Mouse (Mus musculus) spleen, postnatal 14 days (tissue): ENCODE data around the gene Odf4.
A peak's percentile ranks its signal among the peaks of the same experiment; 100 is the strongest.

Source experiments
- DNase-seq, 2 experiments: peaks; one replicate each; pipeline ENCODE4 v3.0.0; 2021 to 2022; ENCODE audit warnings: low spot score in 2 of 2

The Odf4 gene

DNA sequence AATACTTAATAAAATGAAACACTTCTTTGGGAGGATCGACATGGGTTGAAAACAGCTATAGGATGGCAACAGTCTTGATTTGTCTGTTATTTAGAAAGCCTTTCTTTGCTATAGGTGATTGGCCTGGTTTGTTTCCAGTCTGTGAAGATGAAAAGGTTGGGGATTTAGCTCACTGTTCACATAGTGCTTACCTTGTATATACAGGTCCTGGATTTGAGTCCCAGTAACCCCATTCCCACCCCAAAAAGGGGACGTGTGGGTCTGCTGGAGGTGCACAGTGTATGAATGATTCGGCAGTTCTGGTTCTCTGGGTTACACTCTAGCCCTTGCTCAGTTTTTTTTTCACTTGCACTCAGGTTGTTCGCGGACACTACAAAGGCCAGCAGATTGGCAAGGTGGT is 24.1 kb downstream of the Odf4 start:
- DNase-seq = no peak

DNA sequence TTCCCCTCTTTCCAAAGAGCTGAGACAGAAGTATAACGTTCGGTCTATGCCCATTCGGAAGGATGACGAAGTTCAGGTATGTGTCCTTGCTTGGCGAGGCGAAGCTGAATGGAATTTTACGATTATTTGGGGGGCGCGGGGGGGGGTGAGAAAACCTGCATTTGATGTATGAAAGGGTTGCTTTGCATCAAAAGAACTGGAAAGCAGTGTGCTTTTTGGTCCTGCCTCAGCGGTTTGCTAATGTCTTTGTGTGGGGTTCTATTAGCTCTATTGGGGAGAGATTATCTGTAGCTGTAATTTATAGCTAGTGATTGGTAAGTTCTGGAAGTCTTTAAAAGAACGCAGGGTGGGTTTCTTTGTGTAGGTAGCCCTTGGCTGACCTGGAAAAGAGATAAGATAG is 24.5 kb downstream of the Odf4 start:
- DNase-seq = no peak

DNA sequence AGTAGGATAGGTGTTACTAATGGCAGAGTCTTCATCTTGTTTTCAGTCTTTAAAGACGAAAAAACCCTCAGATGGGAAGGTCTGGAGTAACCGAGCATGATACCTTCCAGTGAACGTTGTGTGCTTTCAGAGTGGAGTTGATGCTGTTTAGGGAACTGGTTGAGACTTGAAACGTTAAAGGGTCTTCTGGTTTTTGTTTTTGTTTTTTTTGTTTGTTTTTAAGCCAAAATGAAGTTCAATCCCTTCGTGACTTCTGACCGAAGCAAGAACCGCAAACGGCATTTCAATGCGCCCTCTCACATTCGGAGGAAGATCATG is 24.9 kb downstream of the Odf4 start:
- DNase-seq = no peak

DNA sequence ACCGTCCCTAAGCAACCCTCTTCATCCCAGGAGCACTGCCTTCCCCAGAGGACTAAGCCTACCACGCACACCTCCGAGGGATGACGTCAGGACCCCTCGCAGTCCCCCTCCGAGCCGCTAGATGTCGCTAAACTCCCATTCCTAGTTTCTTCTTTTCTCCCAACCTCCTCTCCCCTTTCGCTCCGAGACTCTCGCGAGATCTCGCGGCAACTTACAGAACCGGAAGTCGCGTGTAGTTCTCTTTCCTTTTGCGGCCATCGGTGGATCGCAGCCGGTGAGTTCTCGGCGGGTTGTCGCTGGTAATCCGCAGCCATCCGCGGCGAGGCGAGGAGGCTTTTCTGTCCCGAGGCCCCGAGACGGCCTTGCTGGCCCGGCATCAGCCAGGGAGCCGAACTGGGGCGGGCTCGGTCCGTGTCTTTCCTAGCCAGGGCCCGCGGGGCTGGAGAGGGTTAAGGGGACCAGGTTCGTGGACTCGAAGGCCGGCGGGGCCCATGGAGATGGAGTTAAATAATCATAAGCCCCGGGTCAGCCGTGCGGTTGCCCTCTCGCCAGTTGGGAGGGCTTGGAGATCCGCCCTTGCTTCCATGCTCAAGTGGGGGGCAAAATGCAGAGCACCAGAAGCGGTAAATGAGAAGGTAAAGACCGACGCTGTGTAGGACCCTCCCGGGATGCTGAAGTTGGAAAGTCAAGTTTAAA is 25.4 kb downstream of the Odf4 start, which contains the start of gene Rpl26:
Gene Rpl26 (plus strand): TSS at position 233 of the 696 bp plus-strand sequence.
- peak; percentile 97 to 99 for DNase-seq

DNA sequence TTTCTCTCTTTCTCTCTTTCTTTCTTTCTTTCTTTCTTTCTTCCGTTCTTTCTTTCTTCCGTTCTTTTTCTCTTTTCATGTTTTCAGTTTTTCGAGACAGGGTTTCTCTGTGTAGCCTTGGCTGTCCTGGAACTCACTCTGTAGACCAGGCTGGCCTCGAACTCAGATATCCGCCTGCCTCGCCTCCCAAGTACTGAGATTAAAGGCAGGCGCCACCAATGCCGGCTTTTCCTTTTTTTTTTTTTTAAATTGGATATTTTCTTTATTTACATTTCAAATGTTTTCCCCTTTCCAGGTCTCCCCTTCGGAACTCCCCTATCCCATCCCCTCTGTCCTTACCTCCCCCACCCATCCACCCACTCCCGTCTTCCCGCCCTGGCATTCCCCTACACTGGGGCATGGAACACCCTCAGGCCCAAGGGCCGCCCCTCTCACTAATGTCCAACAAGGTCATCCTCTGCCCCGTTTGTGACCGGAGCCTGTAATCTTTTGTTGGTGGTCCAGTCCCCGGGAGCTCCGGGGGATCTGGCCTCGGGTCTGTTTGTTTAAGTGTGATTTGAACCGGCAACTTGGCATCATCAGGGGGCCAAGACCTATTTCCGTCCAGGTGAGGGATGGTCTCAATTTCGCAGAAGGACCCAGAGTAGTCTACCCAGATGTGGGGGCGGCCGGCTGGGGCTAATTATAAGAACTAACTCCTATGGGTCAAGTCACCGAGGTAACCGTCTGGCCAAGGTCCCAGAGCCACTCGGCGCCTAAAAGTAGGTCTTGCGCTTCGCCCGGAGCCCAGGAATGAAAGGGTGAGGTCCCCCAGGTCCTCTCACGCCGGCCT is 26.1 kb downstream of the Odf4 start:
- DNase-seq = no peak

DNA sequence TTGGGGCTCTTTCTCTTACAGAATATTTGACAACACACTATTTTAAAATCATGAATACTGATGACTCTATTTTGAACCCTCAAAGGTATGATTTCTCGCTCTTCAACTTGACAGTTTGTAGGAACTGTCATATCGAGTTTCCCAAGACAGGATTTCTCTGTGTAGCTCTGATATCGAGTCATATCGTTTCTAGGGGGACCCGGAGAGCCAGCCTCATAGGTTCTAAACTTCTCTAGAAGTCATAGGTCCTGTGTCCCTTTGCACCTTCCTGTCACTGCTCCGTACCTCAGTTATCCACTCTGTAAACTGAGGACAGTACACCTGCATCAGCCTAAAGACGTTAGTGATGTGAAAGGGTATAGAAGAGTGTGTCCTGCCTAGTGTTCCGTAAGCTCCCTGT is 27.1 kb downstream of the Odf4 start:
- no peak for DNase-seq

DNA sequence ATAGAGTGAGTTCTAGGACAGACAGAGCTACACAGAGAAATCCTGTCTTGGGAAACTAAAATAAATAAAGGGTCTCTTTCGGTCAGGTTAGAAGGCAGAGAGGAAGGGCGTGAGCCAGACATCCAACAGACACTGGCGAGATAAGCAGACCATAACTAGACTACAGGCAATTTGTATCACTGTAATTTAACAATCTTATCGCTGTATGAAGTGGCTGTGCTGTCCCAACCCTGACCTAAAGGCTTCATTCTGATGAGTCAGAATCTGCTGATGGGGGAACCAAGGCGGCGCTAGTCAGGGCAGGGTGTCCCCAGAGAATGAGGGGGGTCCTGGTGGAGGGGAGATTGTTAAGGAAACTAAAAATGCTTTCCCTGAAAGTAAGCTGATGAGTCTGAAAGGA is 28.1 kb downstream of the Odf4 start:
- no peak for DNase-seq

DNA sequence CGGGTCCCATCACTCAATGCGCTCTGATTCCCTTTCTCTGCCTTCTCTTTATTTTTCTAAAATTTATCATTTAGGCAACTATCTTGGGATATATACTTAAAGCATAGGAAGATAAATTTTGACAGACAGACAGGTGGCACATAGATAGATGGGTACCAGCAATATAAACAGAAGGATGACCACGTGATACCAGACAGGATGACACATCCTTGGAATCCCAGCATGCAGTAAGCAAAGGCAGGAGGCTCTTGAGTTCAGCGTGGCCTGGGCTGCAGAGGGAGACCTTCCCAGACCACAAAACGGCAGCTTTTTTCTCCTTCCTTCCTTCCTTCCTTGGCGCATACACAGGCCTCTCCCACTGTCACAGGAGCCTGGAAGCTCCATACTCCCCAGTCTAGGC is 29.0 kb downstream of the Odf4 start:
- DNase-seq = no peak

DNA sequence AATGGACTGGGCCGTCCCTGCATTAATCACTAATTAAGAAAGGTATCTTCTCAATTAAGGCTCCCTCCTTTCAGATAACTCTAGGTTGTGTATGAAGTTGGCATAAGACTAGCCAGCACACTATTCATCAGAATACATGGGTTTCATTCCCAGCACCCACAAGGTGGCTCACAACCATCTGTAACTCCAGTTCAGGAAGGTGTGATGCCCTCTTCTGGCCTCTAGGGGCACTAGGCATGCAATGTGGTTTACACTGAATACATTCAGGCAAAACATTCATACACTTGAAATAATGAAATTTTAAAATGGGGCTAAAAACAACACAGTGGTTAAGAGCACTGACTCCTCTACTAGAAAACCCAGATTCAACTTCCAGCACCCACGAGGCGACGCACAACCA is 29.8 kb downstream of the Odf4 start:
- peak in 1 of 2 experiments; percentile 47 for DNase-seq

DNA sequence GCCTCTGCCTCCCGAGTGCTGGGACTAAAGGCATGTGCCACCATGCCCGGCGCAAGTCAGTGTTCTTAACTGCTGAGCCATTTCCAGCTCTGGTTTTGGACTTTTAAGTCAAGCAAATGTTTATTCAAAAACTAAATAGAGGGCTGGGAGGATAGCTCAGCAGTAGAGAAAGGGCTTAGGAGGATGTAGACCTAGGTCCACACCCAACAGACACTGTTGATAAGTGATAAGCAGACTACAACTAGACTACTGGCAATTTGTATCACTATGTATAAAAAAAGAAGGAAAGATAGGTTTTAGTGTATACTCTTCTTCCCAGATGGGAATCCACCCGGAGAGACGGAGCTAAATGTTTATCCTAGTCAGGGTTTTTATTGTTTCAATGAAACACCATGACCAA is 30.6 kb downstream of the Odf4 start:
- no peak for DNase-seq

DNA sequence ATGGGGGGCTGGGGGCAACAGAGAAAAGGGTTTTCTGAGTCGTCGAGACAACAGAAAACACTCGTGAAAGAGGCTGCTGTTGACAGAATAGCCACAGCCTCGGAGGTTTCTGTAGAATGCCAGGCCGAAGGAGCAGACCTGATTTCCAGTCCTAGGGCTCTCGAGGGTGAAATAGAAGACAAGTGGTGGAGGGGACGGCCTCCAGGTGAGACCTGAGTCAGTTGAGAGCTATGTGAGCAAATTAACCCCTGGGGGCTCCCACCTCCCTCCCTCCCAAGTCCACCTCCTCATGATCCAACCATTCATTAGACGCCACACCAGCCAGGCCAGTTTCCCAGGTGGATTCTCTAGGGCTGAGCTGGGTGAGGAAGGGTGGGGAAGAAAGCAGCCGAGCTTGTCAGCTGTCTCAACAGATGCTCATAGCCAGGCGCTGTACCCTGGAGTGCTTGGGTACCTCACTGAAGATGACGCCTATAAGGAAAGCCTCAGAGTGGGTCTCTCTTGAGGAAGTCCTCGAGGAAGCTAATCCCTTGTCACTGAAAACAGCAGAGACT is 32.9 kb downstream of the Odf4 start:
- no peak for DNase-seq

DNA sequence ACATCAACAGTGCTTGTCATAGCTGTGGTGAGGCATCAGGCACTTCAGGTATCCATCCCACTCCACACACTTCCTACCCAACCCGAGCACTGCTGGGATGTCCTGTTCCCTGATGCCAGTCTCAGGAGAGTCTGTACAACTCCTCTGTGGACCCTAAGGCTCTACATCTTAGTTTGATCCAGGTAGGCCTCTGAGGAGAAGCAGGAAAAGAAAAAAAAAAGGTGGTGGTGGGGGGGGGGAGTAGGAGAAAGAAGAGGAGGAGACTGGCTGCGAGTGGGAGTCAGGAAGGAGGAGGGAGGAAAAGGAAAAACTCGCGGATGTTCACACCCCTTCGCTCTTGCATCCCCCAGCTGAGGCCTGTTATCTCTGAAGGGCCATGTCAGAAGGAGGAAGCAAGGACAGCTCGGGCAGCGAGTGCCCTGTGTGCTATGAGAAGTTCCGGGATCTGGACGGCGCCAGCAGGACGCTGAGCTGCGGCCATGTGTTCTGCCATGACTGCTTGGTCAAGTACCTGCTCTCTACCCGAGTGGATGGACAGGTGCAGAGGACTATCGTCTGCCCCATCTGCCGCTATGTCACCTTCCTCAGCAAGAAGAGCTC is 34.5 kb downstream of the Odf4 start:
- DNase-seq = no peak

DNA sequence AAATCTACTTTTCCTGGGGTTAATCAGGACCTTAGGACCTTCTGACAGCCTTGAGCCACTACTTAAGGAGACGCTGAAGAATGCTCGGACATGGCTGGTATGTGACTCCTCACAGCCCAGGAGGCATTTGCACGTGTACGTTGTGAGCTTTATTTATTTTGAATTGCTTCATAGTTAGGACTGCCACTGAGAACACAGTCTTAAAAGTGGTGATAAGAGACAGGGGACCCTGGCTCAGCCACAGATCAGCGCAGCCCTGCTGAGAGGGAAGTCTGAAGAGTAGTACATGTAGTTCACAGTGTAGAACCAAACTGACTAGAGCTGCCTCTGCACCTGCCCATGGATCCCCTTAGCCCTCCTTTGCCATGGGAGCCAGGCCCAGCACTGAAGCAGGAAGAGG is 35.1 kb downstream of the Odf4 start:
- no peak for DNase-seq

DNA sequence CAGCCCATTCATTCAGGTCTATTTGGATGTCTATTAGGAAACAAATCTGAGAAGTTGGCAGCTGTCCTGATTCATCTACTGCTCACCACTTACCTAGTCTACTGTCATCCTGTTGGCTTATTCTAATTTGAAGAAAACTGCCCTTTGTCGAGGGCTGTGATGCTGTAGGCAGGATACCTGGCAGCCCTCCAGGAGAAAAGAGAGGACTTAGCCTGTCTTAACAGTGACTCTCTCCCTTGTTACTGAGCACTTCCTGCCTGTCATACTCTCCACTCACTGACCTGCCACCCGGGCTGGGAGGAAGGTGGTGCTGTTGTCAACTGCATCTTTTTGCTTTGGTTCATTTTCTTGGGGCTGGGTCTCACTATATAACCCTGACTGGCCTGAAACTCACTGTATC is 36.3 kb downstream of the Odf4 start:
- no peak for DNase-seq

DNA sequence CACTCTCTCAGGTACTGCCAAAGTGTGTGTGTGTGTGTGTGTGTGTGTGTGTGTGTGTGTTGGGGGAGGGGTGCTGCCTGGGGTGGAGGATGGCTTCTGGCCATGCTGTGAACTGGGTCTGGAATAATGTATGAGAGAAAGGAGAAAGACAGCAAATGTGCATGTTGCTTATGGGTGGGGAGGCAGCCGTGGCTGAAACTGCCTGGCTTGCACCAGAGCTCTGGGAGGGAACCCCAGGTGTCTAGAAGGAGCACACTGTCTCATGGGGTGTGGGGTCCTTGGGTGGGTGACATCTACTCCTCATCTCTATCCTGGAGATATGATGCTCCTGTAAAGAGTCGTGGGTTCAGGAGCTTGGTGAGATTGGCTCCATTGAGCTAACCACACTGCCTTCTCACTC is 38.2 kb downstream of the Odf4 start:
- DNase-seq = no peak

DNA sequence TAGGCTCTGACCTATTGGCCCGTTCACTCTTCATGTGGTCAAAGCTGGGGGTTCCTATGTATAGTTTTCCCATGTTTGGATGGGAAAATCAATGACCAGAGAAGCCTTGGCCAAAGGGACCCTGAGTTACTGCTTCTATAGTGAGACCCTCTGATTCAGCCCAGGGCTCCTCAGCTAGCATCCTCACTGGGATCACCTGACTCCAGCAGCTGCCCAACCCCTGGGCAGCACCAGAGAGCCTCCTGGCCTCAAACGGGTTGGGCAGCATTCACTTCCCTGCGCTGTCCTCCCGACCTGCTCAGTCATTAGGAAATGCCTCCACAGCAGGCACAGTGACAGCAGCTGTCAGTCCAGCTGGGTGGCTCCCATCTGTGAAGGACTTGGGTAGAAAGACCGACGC is 38.6 kb downstream of the Odf4 start, which contains the start of gene Rnf222:
Gene Rnf222 (plus strand): TSS at position 301 of the 400 bp plus-strand sequence.
- no peak for DNase-seq

DNA sequence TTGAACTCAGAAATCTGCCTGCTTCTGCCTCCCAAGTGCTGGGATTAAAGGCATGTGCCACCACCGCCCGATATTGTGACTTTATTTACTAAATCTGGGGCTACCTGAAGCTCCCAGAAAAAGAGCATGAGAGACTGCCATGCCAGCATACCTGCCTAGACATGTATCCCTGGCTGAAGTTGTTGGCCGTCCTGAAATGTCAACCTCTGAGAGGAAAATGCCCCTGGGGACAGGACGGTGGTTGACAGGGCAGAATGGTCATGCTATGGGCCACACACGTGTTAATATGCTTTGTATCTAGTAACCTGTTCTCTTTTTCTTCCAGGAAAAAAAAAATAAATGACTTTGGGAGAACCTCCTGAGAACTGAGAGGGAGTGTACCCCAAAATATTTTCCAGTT is 40.8 kb downstream of the Odf4 start:
- no peak for DNase-seq

DNA sequence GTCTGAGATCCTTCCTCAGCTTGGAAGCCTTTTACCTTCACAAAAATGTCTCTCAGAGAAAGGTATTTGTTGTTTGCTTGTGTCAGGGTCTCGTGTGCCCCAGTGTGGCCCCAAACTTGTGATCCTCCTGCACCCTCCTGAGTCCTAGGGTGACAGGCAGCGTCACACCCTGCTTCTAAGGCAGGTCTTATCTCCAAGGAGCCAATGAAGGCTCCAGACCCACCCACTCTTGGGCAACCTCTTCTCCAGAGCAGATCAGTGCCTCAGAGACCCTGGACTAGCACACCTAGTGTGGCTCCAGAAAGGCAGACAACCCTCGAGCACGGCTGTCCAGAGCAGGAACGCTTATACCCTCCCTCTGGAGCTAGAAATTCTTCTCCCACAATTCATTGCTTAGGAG is 42.5 kb downstream of the Odf4 start:
- no peak for DNase-seq

DNA sequence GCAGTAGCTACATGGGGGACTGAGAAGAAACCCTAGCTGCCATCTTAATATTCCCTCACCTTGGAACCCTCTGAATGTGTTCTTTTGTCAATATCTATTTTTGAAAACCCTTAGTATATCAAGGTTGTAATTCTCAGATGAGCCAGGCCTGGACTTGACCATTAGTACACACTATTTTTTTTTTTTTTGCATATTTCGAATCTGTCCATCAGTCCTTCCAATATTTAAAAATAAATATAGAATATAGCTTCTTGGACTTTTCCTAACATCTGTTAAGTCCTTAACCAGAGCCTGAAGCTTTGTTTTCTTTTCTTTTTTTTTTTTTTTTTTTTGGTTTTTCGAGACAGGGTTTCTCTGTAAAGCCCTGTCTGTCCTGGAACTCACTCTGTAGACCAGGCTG is 43.0 kb downstream of the Odf4 start:
- no peak for DNase-seq

DNA sequence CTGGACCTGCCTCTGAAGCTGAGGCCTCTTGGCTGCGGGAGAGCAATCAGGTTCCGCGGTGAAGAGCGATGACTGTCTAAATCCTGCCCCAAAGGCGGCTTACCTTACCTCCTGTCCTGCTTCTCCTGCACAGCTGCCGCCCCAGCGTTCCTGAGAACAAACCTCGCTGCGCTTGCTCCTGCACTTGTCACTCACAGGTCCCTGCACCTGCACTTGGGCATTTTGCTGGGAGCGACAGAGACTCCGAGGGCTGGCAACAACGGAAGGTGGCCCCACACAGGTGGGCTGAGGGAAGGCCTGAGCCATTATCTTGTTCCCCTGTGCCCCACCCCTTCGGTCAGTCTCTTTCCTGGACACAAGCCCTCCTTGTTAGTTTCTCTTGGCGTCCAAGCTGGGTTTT is 44.8 kb downstream of the Odf4 start:
- no peak for DNase-seq

DNA sequence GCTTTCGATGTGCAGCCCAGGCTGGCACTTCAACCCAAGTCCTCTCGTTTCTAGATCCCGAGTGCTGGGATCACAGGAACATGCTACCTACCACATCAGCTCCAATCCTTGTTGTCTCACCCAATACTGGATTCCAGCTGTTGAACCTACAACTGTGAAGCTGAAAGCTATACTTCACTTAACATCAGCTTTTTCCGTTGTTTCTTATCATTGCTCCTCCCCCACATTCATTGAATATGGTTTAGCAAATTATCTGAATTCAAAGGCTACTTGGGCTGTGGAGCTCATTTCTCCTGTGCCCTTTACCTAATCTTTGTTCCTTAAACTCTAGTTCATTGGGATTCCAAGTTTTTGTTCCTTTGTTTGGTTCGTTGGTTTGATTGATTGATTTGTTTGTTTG is 48.1 kb downstream of the Odf4 start:
- DNase-seq = no peak

DNA sequence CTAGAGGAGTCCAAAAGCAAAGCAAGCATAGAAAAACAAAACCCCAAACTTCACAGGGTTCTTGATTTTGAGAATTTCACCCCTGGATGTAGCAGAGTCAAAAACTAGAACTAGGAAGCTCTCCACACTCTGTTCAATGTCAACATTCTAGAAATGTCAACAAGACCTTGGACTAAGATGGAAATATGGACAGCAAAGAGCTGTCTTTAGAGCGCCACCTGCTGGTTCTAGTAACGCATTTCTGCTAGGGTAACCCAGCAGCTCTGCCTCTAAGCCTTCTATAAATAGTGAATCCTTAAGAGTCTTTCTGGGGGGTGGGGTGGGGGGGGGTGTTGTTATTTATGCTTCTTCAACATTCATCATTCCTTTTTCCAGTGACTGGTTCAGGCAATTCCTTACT is 52.0 kb downstream of the Odf4 start:
- peak in 1 of 2 experiments; percentile 62 for DNase-seq
